Mouse (Mus musculus): ENCODE results near the gene Pgpep1l.
"Not testable (repeated sequence)": the region's sequence is repeated elsewhere in the genome, so short reads cannot be mapped to it uniquely, and the experiment has no call there.

Gene Pgpep1l

DNA sequence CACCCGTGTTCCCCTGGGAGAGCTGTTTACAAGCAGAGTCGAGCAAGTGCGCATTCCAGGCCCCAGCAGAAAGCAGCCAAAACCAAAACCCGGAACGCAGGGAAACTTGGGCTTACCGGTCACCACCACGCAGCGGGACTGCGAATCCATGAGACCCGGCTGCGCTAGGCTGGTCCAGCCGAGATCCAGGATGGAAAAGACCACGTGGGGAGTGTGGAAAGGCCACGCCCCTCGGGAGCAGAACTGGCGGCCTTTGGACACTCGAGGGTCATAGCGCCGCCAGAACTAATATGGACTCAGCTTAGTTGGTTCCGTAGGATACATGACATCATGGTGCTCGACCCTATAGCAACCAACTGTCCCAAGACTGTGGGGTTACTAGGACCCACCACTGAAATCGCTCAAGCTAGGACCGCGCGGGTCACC is at the start of gene Pgpep1l:
Gene Pgpep1l (minus strand): TSS at position 206 of the 426 bp plus-strand sequence.
- DNase-seq = peak; percentile 18

DNA sequence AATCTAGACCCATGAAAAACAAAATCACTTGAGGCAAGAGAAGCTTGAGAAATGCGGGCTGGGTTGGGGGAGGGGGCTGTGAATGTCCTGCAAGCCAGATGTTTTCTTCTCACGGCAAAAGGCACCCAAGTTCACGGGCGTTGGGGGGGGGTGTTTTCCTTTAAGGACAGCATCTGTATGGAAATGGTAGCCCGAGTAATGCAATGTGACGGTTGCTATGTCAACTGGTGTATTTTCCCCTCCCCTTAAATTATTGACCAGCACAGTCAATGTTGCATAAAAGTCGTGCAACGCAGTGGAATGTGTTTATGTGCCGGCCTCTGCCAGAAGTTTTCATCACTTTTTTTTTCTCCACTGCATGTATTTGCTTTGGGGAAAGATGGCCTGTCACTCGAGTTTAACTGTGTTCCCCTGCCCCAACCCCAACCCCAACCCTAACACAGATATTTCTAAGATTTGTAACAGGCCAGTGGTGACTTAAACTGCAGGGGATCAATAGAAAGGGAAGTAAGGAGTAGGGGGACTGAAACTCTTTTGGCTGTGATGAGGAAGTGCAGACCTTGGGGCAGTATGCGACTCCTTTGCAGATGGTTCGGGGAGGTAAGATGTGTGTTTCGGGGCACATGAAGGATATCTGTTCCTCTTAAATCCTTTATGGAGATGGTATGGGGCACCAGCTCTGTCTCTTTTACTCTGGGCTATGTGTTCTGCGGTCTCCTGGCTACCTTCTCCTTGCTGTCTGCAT is 49.2 kb upstream of the Pgpep1l start:
- no peak for DNase-seq

DNA sequence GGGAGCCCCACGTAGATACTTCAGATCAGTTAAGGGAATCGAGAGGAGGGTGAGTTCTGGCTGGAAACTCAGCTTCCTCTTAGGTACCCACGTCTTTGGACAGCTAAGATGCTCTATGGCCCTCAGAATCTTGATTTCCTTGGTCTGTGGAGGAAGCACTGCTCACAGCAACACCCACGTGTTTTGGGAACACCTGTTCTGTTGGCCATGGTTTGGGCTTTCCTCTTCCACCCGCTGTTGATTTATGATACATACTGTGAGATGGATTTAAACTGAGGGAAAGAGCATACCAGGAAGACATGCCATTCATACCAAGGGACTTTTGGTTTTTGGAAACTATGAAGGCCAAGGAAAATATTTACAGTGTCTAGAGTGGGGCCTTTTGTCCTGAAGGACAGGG is 48.4 kb upstream of the Pgpep1l start:
- no peak for DNase-seq

DNA sequence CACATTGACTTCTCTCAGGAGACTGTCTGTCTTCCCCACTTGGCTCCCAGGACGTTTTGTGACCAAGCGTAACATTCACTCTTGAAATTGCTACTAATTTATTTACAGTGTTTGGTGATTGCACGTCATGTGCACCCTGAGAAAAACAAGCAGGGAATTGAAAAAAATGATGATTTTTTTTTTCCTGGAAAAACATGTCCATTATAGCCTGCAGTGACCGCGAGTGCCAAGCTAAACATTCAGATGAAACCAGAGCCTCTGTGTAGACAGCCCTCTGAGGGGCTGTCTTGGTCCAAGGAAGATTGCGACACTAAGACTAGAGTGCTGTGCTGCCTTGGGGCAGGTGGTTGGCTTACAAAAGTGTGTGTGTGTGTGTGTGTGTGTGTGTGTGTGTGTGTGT is 47.4 kb upstream of the Pgpep1l start:
- no peak for DNase-seq

DNA sequence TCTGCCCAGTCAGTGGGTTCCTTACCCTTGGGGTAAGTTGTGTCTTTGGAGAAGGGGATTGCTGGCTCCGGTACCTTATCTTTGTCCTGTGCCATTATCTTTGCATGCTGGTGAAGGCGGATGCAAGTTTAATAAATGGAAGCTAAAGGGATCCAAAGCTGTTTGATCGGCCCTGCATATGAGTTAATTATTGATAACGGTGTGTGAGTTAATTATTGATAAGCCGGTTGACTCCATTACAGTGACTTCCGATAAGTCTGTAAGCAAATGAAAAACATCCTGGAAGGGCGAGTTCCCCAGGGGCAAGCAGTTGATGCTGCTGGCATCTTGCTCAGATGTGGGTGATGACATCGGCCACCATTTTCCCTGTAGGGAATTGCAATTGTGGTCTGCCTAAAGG is 42.7 kb upstream of the Pgpep1l start:
- DNase-seq = no peak

DNA sequence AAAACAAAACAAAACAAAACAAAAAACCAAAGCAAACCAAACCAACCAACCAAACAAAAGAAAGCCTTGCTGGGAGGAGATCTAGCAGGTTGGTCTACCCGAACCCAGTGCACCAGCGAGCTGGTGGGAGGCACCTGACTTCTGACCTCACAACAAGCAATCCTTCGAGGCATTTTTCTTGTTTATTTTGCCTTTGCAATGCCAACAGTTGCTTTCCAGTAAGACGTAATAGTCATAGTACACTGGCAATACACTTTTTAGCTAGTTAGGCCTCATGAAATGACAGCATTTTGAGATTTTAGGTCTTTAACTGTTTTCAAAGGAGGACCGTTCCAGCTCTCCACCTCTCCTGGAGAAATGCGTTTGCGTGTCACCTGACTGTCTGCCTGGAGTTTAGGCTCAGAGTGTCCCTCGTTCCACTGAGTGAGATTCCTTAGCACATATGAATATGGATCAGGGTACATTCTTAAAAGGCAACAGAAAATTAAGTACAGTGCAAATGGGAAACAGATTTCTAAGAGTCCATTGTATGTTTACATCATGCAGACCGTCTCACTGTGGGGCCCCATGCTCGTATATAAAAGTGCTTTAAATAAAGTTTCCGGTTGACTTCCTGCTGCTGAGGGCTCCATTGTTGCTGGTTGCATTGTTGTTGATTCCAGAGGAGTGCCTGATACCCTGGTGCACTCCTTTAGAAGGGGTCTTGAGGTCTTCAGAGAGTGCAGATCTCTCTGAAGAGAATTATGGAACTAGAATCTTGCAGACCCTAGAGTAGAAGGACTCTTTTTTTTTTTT is 41.9 kb upstream of the Pgpep1l start:
- no peak for DNase-seq

DNA sequence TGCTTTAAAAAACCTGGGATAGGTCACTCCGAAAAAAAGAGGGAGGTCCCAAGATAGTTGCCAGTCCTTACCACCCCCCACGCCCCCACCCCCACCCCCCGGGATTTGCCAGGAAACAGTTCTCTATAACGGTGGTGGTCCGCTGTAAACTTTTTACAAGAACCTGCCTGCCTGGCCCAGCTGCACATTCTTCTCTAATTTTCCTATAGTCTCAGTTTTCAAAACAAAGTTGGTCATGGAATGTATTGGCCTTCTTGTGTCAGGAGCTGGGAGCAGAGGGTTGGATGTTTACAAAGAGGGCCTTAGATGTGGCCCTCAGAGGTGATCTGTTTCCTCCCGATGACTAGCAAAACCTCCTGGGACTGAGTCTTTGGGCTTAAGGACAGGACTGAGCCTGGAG is 39.7 kb upstream of the Pgpep1l start:
- no peak for DNase-seq

DNA sequence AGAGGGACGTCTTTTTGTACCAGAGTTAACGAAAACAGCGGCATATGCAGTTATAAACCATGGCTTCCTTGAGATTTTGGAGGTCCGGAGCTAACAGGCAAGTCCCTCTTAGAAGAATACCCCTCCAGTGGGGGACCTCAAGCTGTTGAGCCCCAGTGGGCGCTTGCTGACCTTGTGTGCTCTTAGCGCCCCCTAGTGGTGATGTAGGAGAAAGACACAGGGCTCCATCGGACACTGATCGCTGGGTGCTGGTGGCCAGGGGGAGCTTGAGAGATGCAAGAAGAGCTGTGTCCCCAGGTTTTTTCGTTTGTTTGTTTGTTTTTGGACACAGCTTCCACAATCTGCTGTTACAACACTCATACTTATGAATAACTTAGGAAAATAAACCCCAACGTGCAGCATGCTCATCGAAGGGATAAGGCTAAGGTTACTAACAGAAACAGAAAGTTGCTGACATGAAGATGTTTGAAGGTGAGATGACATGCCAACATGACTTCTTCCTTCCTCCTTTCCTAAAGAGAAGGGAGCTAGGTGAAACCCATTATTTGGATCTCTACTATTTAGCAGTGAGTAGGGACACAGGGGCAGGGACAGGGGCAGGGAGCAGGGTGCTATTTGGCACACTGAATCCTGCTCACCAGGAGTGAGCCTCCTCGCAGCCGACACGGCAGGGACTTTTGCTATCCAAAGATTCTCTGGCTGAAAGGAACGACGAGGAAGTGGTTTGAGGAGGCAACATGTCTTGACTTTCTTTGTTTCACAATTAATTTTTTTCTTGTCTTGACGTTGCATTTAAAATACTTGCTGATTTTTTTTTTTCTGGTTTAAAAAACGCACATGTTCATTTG is 38.8 kb upstream of the Pgpep1l start:
- peak; percentile 46 for DNase-seq

DNA sequence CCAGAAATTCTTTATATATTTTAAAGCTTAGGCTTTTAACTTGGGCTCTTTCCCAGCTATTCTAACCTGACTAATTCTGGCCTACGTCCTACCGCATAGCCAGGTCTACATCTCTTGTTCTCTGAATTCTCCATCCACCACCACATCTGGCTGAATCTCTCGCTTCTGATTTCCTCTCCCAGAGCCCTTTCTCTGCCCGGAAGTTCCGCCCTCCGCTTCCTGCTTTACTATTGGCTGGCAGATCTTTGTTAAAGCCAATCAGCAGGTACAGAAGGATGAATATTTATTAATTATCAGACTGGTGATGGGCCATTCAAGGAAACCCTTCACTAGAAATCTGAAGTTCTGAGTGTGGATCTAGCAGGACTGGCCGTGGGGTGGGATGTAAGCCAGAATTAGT is 37.1 kb upstream of the Pgpep1l start:
- no peak for DNase-seq

DNA sequence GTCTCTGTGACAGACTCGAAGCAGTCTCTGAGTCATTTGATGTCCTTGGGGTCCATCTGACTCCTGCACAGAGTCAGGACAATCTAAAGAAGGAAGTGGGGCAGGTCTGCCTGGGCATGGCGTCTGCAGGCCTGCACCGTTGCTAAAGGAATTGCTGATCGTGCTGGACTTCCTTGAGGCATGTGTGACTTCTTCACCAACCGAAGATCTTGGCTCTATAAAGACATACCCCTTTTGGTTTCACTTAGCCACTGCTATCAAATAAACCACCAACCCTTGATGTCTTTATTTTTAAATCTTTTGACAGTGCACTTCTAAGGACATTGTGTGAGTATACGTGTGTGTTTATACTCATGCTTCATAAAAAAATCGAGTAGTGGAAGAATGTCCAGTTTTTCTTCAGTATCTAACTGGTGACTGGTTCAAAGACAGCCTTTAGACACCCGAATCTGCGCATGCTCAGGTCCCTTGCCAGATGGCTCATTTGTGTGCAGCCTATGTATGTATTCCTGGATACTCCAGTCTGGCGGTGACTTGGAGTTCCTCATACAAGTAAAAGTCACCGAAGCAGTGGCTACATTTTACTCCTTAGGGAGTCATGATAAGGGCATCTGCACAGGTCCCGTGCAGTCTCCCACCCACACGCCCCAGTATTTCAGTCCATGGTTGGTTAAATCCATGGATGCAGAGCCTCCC is 34.5 kb upstream of the Pgpep1l start:
- DNase-seq = peak; percentile 37

DNA sequence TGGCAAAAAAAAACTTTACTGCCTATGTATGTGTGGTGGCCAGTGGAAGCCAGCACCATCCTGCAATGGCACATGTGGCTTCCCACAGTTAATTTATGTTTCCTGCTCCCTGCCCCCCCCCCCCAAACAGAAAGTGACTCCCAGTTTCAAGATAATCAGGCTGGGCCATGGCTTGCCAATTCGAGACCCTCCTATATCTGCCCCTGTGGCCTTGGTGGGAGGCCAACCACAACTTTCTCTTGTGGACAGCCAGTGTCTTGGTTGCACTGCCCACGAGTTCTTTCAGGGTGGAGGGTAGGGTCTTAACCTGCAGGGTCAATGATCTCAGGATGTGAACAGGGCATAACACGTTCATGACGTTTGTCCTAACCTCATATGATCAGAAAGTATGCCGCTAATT is 32.5 kb upstream of the Pgpep1l start:
- no peak for DNase-seq

DNA sequence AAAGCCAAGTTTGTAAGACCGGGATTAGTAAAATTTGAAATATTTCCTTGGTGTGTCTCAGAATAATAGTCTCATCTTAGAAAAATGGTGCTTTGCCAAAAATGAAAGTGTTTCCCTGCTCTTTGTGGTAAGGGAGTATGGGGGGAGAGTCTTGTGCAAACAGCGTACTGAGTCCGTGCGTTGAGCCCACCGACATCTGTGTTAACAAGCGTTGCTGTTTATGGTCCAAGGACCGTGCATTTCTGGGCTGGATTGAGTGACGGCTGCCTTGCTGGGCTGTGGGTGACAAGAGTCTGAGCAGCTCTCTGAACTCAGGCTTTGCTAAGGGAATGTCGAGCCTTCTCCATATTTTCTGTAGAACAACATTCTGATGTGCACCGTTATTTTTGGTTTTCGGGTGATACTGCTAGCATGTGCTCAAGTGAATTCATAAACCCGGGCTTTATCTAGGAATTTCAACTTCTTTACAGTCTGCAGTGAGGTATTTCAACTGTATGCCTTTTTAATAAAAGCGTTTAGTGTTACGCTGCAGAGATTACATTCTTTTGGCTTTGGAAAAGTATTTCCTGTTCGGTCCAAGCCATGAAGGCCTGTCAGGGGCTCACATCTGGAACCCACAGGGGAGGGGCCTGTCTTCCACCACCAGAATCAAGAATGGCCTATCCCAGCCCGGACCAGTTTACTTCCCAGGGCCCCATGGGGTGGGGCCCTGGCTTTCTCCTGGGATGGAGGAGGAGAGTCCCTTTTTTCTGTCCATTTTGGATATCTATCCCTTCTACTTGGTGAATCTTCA is 30.2 kb upstream of the Pgpep1l start:
- DNase-seq = no peak

DNA sequence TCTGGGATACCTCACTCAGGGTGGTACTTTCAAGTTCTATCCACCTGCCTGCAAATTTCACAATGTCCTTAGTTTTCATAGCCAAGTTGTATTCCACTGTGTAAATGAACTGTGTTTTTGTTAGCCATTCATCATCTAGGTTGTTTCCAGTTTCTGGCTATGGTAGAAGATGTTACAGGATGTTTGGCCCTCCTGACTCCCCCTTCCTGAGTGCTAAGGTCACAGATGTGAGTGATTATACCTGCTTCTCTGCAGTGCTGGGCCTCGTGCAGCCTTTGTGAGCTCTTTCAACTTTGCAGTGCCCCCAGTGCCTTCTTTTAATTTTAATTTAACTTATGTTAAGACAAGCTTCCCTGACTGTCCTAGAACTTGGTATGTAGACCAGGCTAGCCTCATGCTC is 27.6 kb upstream of the Pgpep1l start:
- DNase-seq = no peak

DNA sequence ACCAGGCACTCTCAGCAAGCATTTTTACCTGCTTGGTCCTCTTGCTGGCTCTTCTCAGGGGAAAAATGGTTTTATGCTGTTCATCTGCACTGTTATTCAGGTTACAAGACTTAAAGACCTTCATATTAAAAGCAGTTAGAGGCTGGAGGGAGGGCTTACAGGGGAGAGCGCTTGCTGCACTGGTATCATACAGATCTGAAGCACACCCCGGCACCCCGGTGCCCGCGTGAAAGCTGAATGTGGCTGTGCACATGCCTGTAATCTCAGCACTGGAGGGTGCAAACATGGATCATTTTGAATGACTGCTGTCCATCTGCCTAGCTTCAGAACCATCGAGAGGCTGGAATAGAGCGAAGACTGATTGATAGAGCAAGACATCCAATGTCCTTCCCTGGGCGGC is 25.0 kb upstream of the Pgpep1l start:
- DNase-seq = no peak

DNA sequence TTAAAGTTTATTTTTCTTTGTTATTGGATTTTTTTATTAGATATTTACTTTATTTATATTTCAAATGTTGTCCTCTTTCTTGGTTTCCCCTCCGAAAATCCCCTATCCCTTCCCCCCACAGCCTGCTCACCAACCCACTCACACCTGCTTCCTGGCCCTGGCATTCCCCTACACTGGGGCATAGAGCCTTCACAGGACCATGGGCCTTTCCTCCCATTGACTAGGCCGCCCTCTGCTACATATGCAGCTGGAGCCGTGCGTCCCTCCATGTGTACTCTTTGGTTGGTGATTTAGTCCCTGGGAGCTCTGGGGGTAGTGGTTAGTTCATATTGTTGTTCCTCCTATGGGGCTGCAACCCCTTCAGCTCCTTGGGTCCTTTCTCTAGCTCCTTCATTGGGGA is 24.0 kb upstream of the Pgpep1l start:
- not testable (repeated sequence) for DNase-seq

DNA sequence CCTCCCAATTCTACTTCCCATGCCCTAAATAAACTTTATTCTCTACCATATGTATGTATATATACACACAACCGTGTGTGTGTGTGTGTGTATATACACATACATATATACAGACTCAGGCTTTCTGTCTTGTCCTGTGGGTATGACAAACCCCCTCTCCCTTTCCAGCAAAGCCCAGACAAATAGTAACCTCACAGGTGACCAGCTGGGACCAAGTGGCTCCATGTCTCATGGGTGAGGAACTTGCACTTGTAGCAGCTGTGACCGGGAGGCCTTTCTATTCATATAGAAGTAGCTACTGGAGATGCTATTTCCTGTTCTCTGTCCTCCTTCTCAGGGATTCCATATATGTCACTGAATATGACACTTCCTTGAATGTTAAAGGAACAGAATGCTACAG is 23.5 kb upstream of the Pgpep1l start:
- no peak for DNase-seq

DNA sequence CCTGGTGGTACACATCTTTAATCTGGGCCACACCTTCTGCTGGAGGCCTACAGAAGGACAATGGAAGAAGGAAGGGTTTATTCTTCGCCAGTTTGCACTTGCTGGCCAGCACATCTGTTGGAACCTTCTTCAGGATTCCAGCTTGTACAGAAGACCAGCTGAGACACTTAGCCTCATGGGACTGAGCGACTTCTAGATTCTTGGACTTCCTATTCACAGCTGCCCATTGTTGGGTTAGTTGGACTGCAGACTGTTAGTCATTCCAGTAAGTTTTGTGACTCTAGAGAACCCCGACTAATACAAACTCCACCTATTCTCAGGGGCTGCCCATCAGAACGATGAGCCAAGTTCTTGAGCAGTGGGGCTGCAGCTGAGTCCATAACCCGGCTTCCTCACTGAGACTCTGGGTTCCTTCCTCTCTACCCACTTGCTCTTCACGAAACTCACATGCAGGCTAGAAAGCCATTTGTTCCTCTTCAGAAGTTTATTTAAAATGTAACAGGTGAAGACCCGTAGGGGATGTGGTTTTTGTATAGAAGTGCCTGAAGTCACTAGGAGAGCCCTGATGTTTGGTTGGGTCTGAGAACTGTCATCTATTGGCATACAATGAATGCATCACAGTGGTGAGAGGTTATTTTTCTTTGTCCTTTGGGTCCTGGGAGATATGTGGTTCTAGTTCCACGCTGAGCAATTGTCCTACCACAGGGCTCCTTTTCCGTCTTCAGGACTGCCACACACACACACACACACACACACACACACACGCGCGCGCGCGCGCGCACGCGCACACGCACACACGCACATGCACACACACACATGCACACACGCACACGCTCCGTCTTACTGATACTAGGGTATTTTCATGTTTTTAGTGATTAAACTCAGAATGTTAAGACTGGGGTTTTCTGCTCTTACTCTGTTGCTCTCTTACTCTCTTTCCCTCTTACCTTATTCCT is 22.8 kb upstream of the Pgpep1l start:
- no peak for DNase-seq

DNA sequence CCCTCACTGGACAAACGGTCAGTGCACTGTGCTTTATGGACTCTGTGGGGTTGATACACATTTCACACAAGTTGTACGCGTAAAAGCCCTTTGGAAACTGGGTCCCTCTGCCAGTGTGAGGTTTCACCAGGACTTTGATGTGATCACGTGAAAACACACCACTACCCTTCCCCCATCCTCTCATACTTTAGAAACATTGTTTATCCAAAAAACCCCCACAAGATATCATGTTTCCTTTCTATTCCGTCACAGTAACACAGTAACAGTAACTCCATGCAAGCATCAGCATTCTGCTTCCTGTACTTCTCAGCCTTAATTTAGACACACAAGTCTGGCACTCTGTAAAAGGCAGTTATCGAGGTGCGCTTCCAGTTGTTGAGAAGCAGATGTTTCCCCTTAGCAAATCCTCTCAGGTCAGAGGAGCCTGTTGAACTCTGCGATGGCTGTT is 21.8 kb upstream of the Pgpep1l start:
- DNase-seq = no peak

DNA sequence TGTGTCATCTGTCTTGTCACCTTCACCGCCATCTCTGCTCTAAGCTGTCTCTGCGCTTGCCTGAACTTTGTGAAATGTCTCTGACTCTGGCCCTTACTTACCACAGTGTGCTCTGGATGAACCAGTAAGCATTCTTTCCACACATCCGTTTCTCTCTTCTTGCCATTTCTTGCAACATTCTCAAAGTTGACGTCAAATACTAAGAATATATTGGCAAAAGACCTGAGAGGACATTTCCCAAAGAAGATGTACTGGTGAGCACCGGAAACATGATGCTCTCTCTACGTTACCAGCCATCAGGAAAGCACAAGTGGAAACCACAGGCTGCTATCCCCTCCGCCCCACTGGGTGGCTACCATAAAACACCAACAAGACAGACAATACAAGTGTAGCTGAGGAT is 19.7 kb upstream of the Pgpep1l start:
- DNase-seq = no peak

DNA sequence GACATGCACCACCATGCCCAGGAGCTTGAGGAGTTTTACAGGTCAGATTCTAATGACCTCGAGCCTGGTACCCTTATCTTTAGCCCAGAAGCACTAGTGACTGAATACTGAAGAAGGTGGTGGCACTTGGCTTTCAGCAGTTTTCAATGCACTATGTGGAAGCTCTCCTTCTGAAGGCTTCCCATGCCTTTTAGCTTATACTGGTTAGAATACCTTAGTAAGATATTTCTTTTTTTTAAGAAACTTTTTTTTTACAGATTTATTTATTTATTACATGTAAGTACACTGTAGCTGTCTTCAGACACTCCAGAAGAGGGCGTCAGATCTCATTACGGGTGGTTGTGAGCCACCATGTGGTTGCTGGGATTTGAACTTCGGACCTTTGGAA is 19.1 kb upstream of the Pgpep1l start:
- not testable (repeated sequence) for DNase-seq
